Mouse (Mus musculus) CD8-positive naive resting alpha-beta T cell, adult 2 months (primary cell): Measurements from ENCODE around the gene Ggt5.

Experiments
- DNase-seq, 2 experiments: peaks; one replicate each; pipeline ENCODE4 v3.0.0; 2022; ENCODE audit warnings: low read depth in 2 of 2, low spot score in 2 of 2

Ggt5 gene

DNA sequence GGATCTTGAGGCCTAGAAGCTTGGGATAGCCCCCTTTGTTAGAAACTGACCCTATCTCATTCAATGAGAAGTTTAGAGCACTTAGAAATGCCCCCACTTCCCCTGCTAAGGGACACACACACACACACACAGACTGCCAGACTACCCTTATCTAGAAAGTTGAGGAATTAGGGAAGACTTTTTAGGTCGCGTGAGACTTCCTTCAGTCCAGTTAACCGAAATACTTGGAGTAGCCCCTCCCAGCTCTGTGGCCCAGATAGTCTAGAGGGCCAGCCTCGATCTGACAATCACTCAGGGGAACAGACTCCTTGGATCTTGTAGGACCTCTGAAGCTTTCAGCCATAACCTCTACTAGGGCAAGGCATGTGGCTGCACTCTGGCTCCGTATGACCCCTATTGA is 21.1 kb upstream of the Ggt5 start:
- no peak for DNase-seq

DNA sequence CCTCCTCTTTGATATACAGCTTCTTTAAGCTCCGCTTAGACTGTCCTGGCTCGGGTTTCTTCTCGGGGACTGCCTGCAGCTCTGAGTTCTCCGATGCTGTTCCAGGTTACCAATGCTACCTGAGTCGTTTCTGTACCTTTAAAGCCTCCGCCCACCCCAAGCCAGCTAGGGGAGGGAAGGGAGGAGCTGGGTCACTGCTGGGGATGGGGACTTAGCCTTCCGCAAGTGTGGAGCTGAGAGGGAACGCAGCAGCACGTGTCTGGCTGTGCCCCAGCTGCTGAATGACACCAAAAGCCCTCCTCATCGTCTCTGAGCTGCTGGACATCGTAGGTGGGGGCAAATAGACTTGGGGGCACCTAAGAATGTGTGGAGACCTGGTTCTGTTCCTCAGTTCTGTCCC is 20.7 kb upstream of the Ggt5 start:
- DNase-seq, result no peak

DNA sequence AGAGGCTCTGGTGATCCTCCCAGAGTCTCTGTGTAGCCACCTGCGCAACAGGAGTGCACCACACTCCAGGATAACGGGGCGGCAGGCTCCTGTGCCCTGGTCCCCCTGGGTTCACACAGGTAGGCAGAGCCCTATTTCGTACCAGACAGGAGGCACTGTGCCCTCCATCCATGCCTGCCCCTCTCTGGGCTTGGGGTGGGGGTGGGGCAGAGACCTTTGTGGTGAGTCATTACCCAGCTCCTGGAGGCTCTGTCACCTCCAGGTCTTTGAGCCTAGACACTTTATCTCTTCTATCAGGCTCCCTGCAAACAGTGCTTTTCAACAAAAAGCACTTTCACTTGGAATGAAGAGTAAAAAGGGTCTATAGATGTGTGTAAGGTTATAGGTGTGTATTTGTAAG is 20.3 kb upstream of the Ggt5 start:
- no peak for DNase-seq

DNA sequence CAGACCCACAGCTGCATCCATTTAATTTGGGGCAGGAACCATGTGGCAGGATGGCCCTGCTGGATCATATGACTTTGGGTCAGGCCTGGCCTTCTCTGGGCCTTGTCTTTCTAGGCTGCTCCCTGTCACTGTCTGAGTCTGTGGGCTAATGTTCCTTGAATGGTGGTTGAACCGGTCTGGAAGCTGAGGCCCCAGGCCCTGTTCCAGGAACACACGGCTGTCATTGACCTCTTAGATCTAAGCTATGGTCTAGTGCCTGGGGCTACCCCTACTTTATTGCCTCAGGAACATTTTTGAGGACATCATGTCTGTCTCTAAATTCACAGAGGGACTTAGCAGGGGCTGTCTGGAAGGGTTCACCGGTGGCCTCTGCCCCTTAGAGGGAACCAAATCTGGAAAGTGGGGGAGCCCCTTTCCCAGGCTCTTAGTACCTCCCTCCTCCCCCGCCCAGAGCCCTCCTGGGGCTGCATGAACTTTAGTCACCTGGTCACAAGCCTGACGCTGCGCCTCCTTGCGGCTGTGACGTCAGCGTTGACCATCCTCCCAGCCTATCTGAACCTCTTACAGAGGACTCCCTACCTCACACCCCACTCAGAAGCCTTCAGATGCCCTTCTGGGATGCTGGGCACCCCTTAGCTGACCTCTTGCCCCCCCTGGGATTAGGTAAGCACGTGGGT is 18.0 kb upstream of the Ggt5 start:
- no peak for DNase-seq

DNA sequence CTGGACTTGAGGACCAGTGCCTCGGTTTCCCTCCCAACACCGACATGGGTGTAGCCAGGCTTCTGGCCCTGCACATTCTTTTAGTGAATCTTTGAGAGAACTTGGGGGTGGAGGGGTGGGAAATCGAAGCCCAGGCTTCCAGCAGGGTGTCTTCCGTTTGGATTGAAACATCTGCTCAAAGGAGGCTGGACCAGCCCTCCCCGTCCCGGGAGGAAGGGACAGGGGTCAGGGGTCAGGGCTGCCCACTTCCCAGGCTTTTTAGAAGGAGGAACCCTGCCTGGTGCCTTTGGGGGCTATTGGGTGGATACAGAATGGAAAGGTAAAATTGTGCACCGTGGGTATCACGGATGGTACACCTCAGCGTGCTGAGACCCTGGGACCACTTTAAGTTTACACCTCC is 17.2 kb upstream of the Ggt5 start:
- no peak for DNase-seq

DNA sequence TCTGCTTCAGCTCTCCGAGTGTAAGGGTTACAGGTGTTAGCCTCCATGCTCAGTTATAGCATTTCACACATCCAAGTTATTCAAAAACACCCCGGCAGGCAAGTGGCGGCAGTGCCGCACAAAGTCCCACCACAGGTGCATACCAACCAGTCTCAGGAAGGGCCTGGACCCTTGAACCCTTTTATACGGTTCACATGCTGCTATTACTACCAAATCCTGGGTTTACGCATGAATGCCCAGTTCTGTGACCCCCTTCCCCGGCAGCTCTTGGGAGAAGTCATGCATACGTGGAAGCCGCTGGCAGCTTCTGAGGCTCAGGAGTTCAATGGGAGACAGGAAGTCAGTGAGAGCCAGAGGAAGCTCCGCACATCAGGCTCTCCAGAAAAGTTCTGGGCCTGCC is 16.0 kb upstream of the Ggt5 start:
- DNase-seq, result no peak

DNA sequence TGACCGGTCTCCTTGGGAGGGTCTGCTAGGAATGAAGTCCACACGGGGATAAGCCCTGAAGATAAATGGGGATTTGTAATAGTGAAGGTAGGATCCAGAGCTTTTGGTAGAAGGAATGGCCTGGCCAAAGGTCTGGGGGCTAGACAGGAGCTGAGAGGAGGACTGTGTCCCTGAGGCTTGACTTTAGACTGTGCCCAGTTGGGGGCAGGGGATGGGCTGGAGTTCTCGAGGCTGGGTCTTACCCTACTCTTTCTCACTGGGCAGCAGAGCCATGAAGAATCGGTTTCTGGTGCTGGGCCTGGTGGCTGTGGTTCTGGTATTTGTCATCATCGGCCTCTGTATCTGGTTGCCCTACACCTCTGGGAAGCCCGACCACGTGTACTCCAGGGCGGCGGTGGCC is 15.2 kb upstream of the Ggt5 start:
- no peak for DNase-seq

DNA sequence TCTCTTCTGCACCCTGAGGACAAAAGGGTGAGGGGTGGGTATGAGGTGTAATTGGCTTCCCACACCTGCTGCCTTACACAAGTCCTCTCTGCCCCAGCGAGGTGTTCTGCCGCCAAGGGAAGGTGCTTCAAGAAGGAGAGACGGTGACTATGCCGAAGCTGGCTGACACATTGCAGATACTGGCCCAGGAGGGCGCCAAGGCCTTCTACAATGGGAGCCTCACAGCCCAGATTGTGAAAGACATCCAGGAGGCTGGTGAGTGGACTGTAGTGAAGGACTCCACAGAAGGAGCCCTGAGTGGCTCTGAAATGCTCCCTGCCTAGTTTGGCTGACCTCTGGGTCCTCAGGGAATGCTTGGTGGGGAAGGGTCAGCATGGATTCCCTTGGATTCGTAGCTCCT is 10.0 kb upstream of the Ggt5 start:
- DNase-seq, result no peak

DNA sequence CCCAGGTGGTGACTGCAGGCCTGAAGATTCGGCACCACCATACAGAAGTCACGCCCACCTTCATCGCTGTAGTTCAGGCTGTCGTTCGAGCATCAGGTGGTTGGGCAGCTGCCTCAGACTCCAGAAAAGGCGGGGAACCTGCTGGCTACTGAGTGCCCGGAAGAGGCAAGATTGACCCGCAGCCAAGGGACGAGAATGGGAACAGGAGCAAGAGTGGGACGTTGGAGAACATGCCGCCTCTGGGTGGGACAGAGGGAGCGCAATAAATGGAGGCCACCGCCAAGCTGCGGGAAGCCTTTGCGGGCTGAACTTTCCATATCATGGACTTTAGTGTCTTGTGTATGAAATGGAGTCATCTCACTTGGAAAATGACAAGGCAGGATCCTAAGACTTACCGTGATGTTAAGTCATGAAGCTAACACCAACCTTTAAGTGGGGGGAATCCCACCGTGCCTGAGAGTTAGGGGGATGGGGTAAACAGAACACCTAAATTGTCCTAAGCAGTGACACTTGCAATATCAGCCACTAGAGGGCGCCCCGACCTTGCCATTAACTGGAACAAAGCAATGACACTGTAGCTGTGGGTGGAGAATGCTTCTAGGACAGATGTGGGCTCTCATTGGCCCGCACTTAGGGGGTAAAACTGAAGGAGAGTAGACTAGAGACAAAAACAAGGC is 3.1 kb upstream of the Ggt5 start:
- DNase-seq, result peak; percentile 87 to 94

DNA sequence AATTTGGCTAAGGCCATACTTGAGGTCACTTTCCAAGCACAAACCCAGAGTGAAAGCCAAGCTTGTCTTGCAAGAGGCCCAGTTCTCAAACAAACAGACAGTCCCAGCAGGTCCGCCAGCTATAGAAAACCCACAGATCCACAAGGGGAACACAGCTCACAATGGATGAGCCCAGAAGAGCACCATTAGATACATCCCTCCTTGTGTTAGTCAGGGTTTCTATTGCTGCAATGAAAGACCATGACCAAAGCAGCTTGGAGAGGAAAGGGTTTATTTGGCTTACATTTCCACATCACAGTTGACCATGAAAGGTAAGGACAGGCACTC is 2.6 kb upstream of the Ggt5 start:
- no peak for DNase-seq

DNA sequence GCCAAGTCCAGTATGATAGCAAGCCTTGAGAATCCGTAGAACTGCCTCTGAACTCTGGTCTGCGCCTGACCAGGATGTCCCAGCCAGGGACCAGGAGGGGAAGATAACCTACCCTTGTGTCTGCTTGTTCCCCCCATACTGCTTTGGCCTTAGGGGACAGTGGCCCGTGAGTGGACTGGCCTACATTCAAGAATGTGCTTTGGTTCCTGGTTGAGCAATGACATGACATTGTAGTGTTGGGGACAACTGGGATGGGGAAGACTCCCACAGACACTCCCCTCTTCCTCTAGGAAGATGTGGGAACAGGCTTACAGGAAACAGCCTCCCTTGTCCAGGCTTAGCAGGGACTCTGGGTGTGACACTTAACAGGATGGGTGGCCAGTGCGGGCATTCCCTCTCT is 1.4 kb upstream of the Ggt5 start:
- no peak for DNase-seq

DNA sequence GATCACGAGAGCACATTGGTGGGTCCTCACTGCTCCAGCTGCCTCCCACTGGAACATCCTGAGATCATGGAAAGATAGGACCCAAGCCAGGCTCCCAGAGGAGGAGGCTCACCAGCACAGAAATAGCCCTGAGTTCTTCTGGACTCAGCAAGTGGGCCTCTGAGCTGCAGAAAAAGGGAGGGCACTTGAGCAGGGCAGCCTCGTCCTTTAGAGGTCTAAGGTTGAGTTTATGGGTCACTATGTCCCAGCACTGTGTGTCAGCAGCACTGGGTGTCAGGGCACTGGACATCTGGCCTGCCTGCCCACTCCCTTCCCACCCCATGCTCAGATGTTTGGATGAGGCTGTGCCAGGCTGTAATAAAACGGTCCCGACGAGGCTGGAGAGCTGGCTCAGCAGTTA is 804 bp upstream of the Ggt5 start:
- DNase-seq, result no peak

DNA sequence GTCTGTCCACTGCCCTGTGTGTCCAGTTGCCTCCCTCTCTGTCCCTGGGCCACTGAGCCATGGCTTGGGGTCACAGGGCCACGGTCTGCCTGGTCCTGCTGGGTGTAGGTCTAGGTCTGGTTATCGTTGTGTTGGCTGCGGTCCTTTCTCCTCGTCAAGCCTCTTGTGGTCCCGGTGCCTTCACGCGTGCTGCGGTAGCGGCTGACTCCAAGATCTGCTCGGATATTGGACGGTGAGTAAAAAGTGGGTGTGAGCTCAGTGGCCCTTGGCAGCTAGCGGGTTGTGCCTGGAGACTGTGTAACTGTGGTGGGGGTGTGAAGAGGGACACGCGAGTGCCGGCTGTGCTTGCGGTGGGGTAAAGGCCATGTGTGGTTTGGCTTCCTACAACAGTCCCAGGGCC is 511 bp downstream of the Ggt5 start:
- no peak for DNase-seq

DNA sequence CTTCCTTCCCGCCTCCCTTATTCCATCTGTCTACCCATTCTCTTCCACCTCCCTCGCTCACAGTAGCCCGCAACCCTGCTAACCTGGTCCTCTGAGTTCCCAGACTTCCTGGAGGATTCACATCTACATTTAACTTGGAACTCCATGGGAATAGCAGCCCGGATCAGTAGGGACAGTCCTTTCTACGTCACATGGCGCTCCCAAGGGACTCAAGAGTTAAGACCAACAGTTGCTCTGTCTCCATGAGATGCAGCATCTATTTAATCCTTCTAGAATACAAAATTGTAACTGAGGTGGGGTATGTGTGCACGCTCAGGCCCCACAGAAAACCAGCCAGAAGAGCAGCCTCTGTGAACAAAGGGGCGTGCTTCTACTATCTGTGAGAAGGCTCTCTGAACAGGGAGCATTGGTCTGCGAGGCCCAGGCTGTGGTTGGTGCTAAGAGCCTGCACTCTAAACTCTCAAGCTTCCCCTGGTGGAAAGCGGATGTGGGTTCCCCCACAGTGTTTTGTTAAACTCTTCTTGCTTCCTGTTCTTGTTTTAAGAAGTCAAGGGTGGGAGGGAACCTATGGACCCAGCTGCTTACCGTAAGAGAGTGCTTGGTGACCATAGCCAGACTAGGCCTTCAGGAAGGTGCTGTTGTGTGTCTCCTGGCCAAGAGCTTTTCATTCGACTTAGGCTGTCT is 2.2 kb downstream of the Ggt5 start:
- DNase-seq, result peak; percentile 87 to 92

DNA sequence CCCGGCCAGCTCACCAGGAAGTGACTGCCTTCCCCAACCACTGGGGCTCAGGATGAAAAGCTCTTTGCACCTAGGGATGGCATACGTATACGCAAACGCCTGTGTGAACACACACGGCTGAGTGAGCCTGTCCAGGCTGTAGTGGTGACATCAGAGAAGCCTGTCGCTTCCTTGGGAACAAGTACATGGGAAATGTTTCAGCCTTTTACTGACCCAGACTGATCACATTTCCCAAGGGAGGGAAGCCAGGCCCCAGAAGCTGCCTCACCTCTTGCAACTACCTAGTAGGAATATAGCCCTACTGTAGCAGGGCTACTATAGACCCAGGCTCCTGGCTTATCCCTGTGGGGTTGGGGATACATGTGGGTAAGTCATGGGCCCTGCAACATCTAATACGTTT is 3.4 kb downstream of the Ggt5 start:
- DNase-seq, result no peak

DNA sequence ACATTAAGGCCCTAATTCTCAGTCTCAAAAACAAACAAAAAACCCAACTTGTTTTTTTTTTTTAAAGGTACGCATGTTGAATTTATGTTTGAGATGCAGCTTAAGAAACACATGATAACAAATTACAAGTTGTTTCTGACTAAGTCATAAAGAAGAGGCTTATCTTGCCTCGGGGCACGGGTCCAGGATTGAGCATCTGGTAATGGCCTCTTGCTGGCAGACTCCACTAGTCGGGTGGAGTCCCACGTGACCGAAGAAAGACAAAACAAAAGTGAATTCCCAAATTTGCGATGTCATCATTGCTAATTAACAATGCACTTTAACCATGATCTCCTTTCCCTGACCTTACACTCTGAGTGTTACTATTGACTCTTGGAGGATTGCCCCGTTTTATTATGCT is 6.8 kb downstream of the Ggt5 start:
- DNase-seq, result no peak

DNA sequence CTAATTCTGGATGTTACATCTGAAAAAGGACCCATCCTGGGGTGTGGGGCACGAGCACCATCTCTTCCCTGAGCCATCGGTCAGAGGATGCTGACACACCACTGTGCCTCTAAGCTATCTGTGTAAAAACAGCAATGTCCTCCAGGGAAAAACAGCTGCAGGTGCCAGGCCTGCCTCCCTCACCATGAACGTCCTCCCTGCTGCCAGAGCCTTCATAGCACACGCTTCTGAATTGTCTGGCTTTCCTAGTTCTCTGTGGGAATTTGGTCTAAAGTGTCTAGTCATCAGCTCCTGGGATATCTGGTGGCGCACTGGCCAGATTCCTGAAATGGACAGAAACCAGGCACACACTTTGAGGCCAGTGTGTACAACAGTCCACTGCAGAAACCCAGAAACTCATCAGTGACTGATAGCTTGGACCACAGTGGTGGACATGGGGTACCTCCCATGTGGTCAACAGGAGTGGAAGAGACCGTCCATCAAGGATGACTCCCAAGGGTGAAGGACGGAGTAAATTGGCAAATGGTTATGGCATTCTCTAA is 11.1 kb downstream of the Ggt5 start:
- DNase-seq, result no peak

DNA sequence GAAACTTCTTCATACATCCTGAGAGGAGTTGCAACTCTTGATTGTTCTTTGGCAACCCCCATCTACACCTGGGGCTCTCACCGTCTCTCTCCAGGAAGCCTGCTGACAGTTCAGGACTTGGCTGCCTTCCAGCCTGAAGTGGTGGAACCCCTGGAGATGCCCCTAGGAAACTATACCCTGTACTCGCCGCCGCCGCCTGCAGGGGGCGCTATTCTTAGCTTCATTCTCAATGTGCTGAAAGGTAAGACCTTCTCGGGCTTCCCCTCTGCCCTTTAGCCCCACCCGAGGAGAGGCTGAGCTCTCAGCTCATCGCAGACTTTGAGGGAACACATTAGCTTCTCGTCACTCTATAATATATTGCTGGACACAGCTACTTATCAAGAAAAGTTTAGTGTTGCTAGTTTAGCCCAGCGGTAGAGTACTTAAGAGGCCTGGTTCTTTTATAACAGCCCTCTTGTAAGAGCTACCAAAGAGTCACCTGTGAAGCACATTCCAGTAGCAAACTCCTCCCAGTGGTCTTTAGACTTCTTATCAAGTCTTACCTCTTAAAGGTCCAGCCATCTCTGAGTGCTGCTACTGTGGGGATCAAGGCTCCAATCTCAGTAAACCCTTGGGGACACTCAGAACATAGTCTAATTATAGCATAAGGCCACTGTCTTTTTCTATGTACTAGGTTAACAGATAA is 16.2 kb downstream of the Ggt5 start:
- DNase-seq, result peak in 1 of 2 experiments; percentile 34

DNA sequence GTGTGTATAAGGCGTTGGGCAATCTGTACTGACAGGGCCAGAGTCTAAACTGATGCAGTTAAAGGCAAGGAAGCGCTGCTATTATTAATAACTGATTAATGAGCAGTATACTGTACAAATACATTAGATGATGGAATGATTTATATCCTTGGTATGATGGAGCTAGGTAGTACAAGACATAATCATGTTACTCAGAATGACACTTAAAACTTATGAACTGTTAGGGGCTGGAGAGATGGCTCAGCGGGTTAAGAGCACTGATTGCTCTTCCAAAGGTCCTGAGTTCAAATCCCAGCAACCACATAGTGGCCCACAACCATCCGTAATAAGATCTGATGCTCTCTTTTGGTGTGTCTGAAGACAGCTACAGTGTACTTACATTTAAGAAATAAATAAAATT is 18.1 kb downstream of the Ggt5 start:
- DNase-seq, result no peak

DNA sequence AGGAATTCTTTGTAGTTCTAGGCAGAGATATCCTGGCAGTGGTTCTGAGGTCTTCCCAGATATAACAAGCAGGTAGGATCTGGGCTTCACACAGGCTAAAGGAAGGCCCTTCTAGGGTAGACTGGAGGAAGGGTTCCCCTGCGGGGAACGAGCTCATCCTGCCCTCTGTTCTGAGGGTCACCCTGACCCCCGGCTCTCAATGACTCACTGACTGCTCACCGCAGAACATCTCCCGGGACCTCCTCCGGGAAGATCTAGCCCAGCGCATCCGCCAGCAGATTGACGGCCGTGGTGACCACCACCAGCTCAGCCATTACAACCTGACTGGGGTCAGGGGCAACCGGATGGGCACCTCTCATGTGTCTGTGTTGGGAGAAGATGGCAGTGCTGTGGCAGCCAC is 19.8 kb downstream of the Ggt5 start:
- DNase-seq, result no peak

DNA sequence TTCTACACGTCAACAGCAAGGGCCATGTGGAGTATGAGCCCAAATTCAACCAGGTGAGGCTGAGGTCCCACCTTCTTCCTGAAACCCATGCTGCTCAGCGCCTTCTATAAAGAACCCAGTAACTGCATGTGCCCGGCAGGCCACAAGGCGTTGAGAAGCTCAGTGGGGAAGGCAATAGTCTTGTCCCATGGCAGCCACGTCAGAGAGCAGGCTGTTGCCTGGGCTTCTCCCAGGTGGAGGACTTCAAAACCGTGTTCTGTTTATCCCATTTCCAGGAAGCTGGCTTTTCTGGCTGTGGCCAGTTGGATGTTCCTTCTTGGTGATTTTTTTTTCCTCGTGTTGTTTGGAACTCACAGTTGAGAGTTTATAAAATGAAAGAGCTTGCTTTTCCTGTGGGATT is 21.3 kb downstream of the Ggt5 start:
- DNase-seq, result no peak

DNA sequence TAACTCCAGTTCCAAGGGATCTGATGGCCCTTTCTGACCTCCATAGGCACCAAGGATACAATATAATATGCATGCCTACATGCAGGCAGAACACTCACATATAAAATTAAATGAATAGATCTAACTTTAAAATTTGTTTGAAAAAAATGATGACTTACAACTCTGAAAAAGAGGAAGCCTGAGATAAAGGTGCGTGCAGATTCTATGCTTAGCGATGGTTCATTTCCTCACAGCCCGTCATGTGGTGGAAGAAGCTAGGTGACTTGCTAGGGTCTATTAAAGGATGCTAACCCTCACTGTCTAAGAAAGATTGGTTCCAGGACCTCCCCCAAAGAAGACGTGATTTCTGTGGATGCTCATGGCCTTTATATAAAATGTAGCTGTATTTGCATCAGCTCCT is 26.9 kb downstream of the Ggt5 start:
- DNase-seq, result no peak
